Mouse (Mus musculus) adrenal gland, postnatal 36 days (tissue): ENCODE measurements around the gene Nme9. TPM values are rescaled to one million over a fixed set of nuclear protein-coding genes. Genes with fewer than 3 reads are reported as not detected.

Source experiments
- DNase-seq, 2 experiments: peaks; one replicate each; pipeline ENCODE4 v3.0.0; 2021; ENCODE audit warnings: mixed read lengths in 1 of 2
- total RNA-seq, 2 experiments: library from RNA; stranded (reverse); gene quantifications; 2 replicates each; pipeline ENCODE4 v1.2.3; 2021

The Nme9 gene
- total RNA-seq, 2 experiments from 2014 or later: not detected

GRCm38 (mm10) chr9:99480764-99481163 lies 29.5 kb downstream of the Nme9 start:
- DNase-seq: peak in 1 of 2 experiments; percentile 21

GRCm38 (mm10) chr9:99483191-99483590 lies 31.9 kb downstream of the Nme9 start:
- peak; percentile 48 to 53 for DNase-seq

GRCm38 (mm10) chr9:99484632-99485031 lies 33.4 kb downstream of the Nme9 start:
- DNase-seq: no peak

- DNase-seq: no peak
Observed at GRCm38 (mm10) chr9:99485144-99485543, 33.9 kb downstream of the Nme9 start.

DNA sequence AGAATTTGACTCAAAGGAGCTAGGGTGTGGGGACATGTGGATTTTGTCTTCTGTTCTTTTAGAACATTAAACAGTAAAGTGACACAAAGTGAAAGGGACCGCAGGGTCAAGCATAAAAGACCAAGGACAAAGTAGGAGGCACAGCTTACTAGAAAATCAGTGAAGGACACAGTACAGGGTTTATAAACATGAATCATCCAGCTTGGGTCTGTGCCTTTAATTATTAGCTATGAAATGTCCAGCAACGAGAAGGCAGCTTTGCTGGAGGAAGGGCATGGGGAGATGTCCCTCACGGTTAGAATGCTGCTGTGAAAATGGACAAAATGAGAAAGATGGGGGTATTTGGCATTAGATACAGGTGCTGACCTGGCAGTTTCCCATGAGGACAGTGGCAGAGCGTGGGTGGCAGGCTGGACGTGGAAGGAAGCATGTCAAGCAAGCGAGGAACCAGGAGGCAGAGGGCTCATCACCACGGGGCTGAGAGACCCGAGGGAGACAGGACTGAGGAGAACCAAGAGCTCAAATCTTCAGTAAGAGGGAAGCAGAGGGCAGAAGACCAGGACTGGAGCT lies 35.9 kb downstream of the Nme9 start:
- DNase-seq: peak; percentile 36 to 37

DNA sequence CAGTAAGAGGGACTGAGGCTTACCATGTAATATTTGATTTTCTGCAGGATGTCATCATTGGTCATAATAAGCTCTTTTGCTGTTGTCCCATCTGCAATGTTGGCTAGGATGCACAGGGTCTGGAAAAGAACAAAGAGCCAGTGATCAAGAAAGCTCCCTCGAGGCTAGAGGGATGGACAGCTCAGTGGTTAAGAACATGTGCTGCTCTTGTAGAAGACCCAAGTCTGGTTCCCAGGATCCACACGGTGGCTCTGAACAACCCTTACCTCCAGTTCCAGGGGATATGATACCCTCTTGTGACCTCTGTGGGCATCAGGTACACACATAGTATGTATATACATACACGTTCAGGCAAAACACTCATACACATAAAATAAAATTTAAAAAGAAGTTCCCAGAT lies 36.6 kb downstream of the Nme9 start:
- no peak for DNase-seq

DNA sequence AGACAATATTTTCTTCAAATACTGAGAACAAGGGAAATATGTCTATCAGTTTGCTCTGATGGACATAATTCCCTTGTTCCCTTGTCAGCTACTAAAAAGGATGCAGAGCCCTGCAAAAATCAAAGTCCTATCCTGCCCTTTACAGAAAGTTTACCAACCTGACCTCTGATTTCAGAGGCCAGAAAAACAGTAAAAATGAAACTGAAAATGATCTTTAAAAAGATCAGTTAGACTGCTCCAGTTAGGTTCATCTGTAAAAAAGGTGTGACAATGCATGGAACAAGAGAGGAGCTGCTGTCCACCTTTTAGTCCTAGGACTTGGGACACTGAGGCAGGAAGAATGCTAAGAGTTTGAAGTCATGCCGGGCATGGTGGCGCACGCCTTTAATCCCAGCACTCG lies 39.8 kb downstream of the Nme9 start:
- DNase-seq: no peak

- DNase-seq: no peak
Observed at GRCm38 (mm10) chr9:99492634-99493200, 41.4 kb downstream of the Nme9 start.

- DNase-seq: peak; percentile 37 to 49
Observed at GRCm38 (mm10) chr9:99499336-99499735, 48.1 kb downstream of the Nme9 start.

- no peak for DNase-seq
Observed at GRCm38 (mm10) chr9:99505875-99506274, 54.6 kb downstream of the Nme9 start.

Other genes with a start within 250 kb of the Nme9 start
- gene Faiml, start 214.2 kb upstream of the Nme9 start, total RNA-seq: not detected
- gene Cep70, start 208.1 kb upstream of the Nme9 start, total RNA-seq: 1 to 10 TPM; 6.8 to 7.5 TPM
- under 1 TPM; 0.26 to 0.43 TPM for gene Esyt3, start 92.9 kb upstream of the Nme9 start, total RNA-seq
- gene Mras, start 14.1 kb upstream of the Nme9 start, total RNA-seq: 10 to 100 TPM; 43.5 to 66.9 TPM
- 10 to 100 TPM; 24.1 to 43.3 TPM for gene Armc8, start 117.4 kb downstream of the Nme9 start, total RNA-seq
- 10 to 100 TPM; 12.8 to 15.0 TPM for gene Dbr1, start 124.3 kb downstream of the Nme9 start, total RNA-seq
- gene A4gnt, start 161.0 kb downstream of the Nme9 start, total RNA-seq: not detected
- gene Dzip1l, start 178.0 kb downstream of the Nme9 start, total RNA-seq: 1 to 10 TPM; 4.5 to 4.6 TPM